Mouse (Mus musculus) embryonic fibroblast, embryonic 13.5 days (primary cell): Measurements from ENCODE around the gene Arhgef3. TPM values are rescaled to one million over a fixed set of nuclear protein-coding genes. Genes with fewer than 3 reads are reported as not detected.

Experiments used
- H3K27ac ChIP-seq: 2 replicates; pipeline ENCODE4 v1.5.1; 2012; ENCODE audit warnings: low read length, control low read depth, inconsistent platforms; ENCODE audit not compliant: insufficient read depth
- H3K4me1 ChIP-seq: 2 replicates; pipeline ENCODE4 v1.6.1; 2011; ENCODE audit warnings: low read length; ENCODE audit not compliant: control insufficient read depth, insufficient read depth
- H3K4me3 ChIP-seq: 2 replicates; pipeline ENCODE4 v1.5.1; 2011; ENCODE audit warnings: mild to moderate bottlenecking, control low read depth, low read length; ENCODE audit not compliant: insufficient read depth
- CTCF ChIP-seq: IDR thresholded peaks from 2 replicates; pipeline ENCODE4 v1.5.1; 2011; ENCODE audit warnings: mild to moderate bottlenecking, control low read depth, low read length, moderate library complexity, borderline replicate concordance; ENCODE audit not compliant: insufficient read depth
- POLR2A ChIP-seq: IDR thresholded peaks from 2 replicates; pipeline ENCODE4 v1.6.1; 2011; ENCODE audit warnings: low read depth, mild to moderate bottlenecking, control low read depth, low read length, moderate library complexity
- polyA plus RNA-seq: library from polyadenylated mRNA; stranded (reverse); fragments of >200 nt; gene quantifications from 2 replicates; pipeline ENCODE4 v1.2.4, GENCODE M21; 2011; ENCODE audit warnings: low read depth; ENCODE audit not compliant: missing spikeins, insufficient read length

Gene Arhgef3
- polyA plus RNA-seq, 1 experiment = 2.5 TPM

DNA sequence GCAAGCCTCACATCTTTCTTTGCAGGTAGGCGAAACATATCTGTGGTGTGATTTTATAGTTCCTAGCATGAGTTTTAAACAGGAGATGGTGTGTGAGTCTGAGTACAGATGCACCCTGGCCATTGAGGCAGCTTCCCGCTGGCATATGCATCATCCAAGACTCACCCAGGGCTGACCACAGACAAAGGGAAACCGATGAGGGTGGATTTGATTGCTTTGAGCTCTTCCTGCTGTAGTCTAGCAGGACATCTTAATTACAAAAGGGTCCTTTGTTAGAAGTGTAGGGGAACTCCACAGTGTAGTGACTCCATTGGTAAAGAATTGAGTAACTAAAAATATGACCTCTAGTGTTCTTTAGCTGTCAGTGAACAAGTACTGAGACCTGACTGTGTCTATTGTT is 232.5 kb downstream of the Arhgef3 start:
- Histone ChIP-seq H3K4me3 (no peak overlapping the region), H3K4me1 (0 out of 2 replicates have a peak, but pooled peaks cover 3% of the 10 kb centered on the region), H3K27ac (no peak overlapping the region)
- TF ChIP-seq POLR2A (no peak), CTCF (no peak)

- H3K4me1 ChIP-seq = 0 out of 2 replicates have a peak, but pooled peaks cover 3% of the 10 kb centered on the region
- no peak for TF ChIP-seq CTCF
- TF ChIP-seq POLR2A = no peak
- H3K27ac ChIP-seq = no peak overlapping the region
- no peak overlapping the region for H3K4me3 ChIP-seq
These were observed 233.0 kb downstream of the Arhgef3 start for GRCm38 (mm10) chr14:27347666-27348065.

DNA sequence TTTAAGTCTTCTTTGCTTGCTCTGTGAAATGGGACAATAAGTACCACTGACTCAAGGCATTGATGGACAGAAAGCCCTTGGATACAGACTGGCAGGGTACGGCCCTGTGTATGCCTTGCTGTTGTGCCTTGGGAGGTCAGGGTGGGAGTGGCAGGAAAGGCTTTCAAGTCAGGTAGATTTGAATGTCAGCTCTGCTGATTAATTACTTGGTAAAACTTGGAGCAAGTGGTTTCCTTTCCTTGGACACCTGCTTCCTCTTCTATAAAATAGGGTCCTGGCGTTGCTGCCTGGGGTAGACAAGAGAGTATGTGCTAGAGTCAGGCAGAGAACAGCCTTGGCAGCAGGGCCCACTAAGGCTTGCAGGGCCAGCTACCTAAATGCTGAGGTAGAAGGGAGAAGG is 233.4 kb downstream of the Arhgef3 start:
- Histone ChIP-seq H3K4me3 (no peak overlapping the region), H3K27ac (no peak overlapping the region), H3K4me1 (0 out of 2 replicates have a peak, but pooled peaks cover 3% of the 10 kb centered on the region)
- no peak for TF ChIP-seq POLR2A
- TF ChIP-seq CTCF = no peak

- Histone ChIP-seq H3K4me3 (no peak overlapping the region), H3K27ac (no peak overlapping the region), H3K4me1 (0 out of 2 replicates have a peak, but pooled peaks cover 3% of the 10 kb centered on the region)
- TF ChIP-seq POLR2A = no peak
- no peak for TF ChIP-seq CTCF
These were observed 234.0 kb downstream of the Arhgef3 start for GRCm38 (mm10) chr14:27348656-27349055.

- Histone ChIP-seq H3K4me1 (0 out of 2 replicates have a peak, but pooled peaks cover 3% of the 10 kb centered on the region), H3K27ac (no peak overlapping the region)
- no peak for TF ChIP-seq CTCF
- TF ChIP-seq POLR2A = no peak
These were observed 234.4 kb downstream of the Arhgef3 start for GRCm38 (mm10) chr14:27349120-27349519.

GRCm38 (mm10) chr14:27349828-27350729 is 235.4 kb downstream of the Arhgef3 start:
- 0 out of 2 replicates have a peak, but pooled peaks cover 3% of the 10 kb centered on the region for H3K4me1 ChIP-seq

More at GRCm38 (mm10) chr14:27349120-27349519, 234.4 kb downstream of the Arhgef3 start:
- no peak overlapping the region for H3K4me3 ChIP-seq

GRCm38 (mm10) chr14:27351051-27351475 is 236.4 kb downstream of the Arhgef3 start:
- Histone ChIP-seq H3K27ac (peak overlapping the region; percentile 29), H3K4me3 (no peak overlapping the region), H3K4me1 (0 out of 2 replicates have a peak, but pooled peaks cover 3% of the 10 kb centered on the region)
- TF ChIP-seq POLR2A (no peak), CTCF (no peak)

More at GRCm38 (mm10) chr14:27349828-27350729, 235.4 kb downstream of the Arhgef3 start:
- no peak overlapping the region for H3K27ac ChIP-seq
- H3K4me3 ChIP-seq = no peak overlapping the region
- no peak for TF ChIP-seq CTCF
- no peak for TF ChIP-seq POLR2A

- no peak overlapping the region for H3K4me3 ChIP-seq
- H3K4me1 ChIP-seq = 0 out of 2 replicates have a peak, but pooled peaks cover 3% of the 10 kb centered on the region
- peak overlapping the region; percentile 29 for H3K27ac ChIP-seq
These were observed 236.9 kb downstream of the Arhgef3 start for GRCm38 (mm10) chr14:27351476-27352079.

DNA sequence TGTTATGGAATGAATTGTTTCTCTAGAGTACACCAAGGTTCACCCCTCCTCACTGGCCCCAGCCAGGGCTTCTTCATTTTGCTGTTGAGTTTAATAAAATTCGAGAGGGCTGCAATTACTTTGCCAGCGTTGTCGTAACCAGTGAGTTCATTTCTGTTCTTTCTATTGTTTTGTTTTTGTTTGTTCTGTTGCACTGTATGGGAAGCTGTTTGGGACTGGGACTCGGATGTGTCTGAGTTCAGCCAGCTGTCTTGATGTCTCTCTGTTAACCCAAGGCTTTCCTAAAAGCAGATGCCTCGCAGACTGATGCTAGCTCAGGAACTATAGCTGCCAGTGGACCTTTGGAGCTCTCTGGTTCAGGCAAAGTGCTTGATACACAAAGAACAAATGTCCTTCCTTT is 237.8 kb downstream of the Arhgef3 start:
- H3K4me1 ChIP-seq = 0 out of 2 replicates have a peak, but pooled peaks cover 3% of the 10 kb centered on the region
- no peak overlapping the region for H3K27ac ChIP-seq
- H3K4me3 ChIP-seq = no peak overlapping the region
- TF ChIP-seq CTCF (no peak), POLR2A (no peak)

More at GRCm38 (mm10) chr14:27351476-27352079, 236.9 kb downstream of the Arhgef3 start:
- TF ChIP-seq CTCF (no peak), POLR2A (no peak)

- Histone ChIP-seq H3K27ac (no peak overlapping the region), H3K4me3 (no peak overlapping the region), H3K4me1 (0 out of 2 replicates have a peak, but pooled peaks cover 3% of the 10 kb centered on the region)
- TF ChIP-seq CTCF (no peak), POLR2A (no peak)
These were observed 240.5 kb downstream of the Arhgef3 start for GRCm38 (mm10) chr14:27355151-27355550.
